Mouse (Mus musculus): ENCODE data around the gene Hoxa6.

The Hoxa6 gene

DNA sequence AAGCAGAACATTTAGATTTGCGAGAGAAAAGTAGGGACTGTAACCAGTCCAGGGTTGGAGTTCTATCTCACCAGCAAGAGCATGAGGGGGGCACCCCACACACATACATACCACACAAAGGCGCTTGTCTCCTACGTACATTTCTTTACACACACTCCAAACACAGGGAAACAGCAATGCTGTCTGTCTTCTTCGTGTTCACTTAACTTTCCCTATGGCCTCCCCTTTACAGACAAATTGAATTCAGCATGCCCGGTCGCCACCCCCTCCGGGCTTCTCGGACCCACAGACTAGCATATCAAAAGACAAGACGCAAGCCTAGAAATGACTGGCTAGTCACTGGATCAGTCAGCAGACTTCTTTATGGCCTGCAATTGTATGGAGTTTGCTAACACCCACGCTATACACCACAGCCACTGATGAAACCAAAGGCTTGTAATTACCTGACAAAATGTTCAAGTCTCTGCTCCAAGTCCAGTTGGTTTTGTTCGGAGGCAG lies 28.3 kb downstream of the Hoxa6 start:
- DNase-seq (ENCODE audit: low read depth, low spot score) = no peak

DNA sequence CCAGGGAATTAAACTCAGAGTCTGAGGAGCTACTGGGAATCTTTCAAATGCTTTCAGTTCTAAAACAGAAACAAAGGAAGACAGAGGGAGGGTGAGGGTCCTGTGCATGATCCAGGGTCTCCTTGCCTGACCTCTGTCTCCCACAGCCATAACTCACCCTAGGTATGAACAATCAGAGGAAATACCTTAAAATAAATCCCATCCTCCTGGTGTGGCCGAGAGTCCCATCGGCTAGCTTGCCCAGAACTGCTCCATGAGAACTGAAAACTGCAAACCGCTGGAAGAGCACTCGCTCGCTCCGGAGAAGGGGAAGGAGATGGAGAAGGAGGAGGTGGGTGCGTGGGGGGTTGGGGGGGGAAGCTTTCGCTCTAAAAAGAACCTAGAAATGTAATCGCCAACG lies 28.8 kb downstream of the Hoxa6 start:
- no peak for DNase-seq (ENCODE audit: low read depth, low spot score)

DNA sequence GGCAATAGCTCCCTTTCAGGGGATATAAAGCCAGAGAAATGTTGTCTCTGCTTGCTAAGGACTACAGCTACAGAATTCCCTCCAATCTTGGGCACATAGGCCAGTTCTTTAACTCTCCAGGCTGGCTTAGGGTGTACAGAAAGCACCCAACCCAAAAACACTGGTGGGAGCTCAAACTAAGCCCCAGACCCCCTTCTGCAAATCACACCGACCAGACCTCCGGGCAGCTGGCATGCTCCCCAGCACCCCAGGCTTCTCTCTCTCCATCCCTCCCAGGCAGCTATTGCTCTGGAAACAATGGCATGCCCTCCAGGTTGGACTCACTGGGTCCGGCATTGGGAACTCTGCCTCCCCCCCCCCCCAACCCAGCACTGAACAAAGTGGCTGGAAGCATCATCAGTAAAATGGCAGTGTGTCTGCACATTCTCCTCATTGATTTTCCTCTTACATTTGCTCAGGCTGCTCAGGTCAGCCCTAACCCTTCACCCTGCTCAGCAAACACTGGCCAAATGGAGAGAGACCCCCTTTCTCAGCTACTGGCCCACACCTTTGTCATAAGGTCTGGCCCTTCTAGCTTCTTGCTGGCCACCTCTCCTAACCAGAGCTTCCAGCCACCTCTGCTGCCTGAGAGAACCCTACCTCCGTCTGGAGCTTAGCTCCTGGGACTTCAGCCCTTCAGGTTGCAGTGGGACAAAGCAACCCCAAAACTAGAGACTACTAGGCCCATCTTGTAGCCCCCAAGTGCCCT lies 29.4 kb downstream of the Hoxa6 start:
- DNase-seq (ENCODE audit: low read depth, low spot score) = no peak

DNA sequence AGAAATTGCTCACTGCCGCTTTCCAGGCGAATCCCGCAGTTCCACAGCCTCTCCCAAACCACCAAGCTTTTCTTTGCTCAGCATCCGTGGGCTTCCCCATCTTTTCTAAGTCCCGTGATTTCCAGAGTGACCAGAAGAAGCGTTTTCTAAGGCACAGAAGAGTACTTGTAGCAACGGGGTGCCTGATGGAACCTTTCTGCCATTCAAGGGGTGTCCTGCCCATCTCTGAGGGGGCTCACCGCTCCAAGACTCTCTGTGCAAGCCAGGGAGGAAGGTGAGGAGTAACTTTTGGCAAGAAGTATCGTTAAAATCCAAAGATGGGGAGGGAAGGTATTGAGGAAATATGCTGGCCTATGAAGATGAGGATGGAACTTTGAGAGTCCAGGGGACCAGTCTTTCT lies 30.7 kb downstream of the Hoxa6 start:
- DNase-seq (ENCODE audit: low read depth, low spot score) = no peak

DNA sequence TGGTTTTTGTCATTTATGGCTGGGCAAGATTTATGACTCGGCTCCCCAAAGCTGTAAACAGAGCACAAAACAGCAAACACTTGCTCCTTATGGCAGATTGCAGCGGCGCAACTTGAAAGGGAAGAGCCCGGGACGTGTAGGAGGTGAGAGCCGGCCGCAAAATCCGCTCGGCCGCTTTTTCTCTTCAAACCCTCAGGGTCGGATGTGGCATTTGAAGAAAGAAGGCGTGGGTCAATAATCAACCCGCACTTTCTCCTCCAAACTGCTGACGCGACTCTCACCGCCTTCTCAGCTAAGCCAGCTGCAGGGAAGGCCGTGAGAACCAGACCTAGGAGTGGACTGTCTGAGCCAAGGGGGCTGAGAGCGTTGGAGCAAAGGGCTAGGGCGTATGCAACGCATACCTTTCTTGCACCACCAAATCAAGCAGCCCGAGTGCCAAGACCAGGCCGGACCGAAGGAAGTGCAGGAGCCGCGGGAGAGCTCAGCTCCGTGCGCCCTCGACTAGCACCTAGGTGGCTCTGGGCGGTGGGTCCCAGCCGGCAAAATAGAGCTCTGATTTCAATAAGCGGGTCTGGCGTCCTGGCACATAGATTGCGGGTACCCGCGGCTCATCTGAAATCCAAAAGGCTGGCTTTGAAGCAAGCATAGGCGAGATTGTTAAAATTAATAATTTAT lies 31.3 kb downstream of the Hoxa6 start, which contains the start of gene 5730596B20Rik:
Gene 5730596B20Rik (plus strand): TSS at position 438 of the 675 bp plus-strand sequence.
- DNase-seq (ENCODE audit: low read depth, low spot score) = no peak

DNA sequence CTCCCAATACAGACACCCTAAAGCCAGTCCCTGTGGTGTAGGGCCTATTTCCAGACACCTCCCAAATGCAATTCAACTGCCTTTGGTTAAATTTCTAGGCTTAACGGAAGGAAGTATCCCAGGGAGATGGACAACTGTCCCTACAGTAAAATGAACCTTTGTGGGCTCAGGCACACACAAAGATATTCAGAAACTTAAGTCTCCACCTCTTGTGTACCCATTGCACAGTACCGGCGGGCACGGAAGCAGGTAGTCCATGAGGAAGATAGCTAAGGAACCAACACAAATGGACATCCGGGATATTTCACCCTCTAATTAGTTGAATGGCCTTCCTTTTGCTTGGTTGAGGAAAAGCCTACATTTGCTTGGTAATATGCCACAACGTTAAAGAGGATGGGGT lies 32.1 kb downstream of the Hoxa6 start:
- no peak for DNase-seq (ENCODE audit: low read depth, low spot score)

DNA sequence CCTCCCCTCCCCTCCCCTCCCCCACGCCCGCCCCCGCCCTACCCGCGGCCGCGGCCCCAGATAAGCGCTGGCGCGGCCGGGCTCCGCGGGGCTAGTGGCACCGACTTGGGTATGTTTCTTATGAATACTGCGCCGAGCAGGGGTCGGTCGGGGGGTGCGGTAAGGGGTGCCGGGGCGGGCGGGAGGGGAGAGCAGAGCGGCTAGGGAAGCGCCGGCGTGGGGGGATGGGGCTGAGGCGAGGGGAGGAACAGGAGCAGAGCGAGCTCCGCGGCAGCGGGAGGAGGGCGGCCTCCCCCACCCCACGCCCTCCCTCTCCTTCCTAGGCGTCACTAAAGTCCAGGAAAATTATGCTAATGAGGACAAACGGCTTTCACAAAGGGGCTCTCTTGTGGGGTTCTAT lies 32.7 kb downstream of the Hoxa6 start:
- no peak for DNase-seq (ENCODE audit: low read depth, low spot score)

DNA sequence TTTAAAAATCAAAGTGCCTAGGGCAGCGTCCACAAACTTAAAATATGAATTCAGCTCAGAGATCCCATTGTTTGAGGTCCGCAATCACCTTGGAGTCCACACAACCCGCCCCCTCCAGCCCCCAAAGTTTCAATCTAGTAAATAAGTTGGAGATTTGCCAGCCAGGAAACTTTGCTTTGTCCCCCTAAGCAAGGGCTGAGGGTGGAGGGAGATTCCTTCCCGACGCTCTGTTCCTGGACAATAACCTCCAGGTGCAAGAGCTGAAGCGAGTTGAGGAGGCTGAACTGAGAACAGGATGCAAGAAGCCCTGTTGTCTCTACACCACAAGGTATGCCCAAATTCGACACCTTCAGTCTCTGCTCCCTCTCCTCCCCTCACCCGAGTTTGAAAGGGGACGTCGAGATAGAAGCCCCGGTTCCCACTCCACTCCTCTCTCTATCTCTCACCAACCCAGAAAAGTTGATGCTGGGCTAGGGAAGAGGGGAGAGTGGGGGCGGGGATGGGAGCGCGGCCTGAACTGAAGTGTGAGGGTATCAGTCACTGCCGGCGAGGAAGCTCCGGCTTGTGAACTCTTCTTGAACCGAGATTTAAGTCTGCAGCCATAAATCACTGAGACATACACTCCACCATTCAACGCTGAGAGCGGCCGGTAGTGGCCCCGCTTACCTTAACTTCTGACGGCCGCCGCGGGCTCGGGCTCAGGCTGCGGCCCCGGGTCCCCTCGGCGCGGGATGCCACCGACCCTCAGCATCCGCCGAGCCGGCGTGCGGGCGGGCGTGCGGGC lies 33.4 kb downstream of the Hoxa6 start:
- no peak for DNase-seq (ENCODE audit: low read depth, low spot score)

DNA sequence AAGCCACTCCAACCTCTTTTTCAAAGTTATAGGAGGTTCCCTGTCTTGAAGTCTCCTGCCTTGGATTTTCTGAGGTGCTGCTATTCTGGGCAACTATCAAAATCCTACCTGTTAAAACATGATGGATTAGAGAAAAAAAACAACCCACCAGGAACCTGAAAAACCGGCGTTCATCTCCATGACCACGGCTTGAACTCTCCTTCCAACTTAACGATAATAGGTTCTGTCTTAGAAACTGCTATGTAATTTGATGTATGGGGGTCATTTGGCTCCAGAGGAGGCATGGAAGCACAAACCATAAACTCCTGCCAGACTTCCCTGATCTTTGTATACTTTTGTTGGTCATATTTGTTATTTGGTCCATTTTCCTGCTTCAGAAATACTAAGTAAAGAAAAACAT lies 34.9 kb downstream of the Hoxa6 start:
- DNase-seq (ENCODE audit: low read depth, low spot score) = no peak

DNA sequence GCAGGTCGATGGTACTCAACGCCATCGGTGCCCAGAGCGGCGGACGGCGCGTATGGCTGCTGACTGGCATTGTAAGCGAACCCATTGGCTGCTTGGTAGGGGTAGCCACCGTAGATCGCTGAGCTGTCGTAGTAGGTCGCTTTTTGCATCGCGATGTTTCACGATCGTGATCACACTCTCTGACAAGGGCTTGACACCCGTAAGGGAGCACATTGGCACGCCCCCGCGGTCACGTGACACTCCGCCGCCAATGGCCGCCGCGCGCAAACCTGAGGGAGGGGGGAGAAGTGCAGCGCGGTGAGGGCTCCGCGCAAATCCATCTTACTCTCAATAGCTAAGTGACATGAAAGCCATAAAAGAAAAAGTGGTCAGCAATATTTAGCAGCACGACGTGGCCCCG lies 36.0 kb downstream of the Hoxa6 start:
- no peak for DNase-seq (ENCODE audit: low read depth, low spot score)

DNA sequence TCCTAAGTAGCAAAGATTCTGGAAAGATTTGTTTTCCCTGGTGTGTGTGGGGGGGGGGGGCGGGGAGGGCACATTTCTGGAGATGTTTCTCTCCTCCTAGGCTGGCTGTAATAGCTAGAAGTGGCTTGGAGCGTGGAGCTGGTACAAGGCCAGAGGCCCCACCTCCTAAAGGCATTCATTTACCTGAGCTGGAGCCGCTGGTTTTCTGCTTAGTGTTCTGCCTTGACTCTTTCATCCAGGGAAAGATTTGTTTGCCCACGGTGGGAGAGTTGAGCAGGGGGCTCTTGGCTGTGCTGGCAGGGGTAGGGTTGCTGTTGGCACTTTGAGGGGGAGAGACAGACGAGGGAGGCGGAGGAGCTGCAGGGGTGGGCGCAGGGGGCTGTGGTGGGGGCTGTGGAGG lies 36.6 kb downstream of the Hoxa6 start:
- DNase-seq (ENCODE audit: low read depth, low spot score) = no peak

DNA sequence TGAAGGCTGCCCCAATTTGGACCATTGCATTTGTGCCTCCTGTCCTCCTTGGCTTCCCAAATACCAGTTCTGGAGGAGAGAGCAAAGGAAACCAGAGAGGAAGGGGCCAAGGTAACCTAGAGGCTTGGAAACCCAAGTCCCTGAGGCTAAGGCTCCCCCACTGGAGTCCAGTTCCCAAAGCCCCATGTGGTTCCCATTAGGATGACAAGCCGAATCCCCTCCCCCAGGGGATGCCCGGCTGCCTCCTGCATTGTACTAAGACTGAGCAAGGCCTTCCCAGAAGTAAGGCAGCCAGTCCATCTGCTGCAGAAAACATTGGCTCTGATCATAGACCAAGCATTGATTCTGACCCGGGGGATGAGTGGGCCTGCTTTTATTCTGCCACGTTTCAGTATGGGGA lies 37.2 kb downstream of the Hoxa6 start:
- no peak for DNase-seq (ENCODE audit: low read depth, low spot score)

DNA sequence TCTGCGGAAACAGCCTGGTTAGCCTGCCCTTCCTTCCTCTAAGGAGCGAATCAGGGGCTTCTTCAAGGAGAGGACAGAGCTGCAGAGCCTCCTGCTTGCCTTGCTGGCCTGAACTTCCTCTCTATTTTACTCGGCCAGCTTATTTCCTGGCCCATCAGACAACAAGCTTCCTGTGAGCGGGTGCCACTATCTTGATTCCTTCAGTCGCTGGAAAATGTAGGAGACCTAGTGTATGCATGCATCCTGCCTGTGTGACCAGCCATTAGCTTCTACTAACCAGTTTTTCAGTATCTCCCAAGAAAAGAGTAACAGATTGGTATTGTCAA lies 37.7 kb downstream of the Hoxa6 start:
- DNase-seq (ENCODE audit: low read depth, low spot score) = no peak

DNA sequence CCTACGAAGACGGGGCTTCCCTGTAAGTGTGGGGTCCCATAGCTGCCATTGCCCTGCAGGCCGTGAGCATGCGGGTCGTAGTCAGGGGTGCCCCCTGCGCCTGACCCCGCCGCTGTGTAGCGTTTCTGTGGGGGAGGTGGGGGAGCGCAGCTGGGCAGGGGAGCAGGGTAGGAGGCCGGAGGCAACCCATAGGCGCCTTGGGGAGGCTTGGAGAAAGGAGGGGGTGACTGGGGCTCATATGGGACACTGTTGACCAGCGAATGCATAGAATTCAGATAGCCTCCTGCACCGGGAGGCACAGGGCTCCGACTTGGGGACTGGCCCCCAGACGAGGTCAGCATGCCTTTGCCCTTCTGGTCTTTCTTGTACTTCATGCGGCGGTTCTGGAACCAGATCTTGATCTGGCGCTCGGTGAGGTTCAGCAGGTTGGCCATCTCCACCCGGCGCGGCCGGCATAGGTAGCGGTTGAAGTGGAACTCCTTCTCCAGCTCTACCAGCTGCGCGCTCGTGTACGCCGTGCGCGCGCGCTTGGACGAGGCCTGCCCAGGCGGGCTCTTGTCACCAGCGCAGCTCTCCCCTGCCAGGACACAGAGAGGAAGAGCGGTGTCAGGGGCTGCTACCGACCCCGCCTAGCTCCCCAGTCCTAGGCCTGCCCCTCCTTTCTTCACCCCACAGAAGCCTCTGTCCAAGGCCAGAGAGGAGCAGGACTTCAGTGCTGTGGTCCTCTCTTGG lies 38.2 kb downstream of the Hoxa6 start:
- no peak for DNase-seq (ENCODE audit: low read depth, low spot score)

DNA sequence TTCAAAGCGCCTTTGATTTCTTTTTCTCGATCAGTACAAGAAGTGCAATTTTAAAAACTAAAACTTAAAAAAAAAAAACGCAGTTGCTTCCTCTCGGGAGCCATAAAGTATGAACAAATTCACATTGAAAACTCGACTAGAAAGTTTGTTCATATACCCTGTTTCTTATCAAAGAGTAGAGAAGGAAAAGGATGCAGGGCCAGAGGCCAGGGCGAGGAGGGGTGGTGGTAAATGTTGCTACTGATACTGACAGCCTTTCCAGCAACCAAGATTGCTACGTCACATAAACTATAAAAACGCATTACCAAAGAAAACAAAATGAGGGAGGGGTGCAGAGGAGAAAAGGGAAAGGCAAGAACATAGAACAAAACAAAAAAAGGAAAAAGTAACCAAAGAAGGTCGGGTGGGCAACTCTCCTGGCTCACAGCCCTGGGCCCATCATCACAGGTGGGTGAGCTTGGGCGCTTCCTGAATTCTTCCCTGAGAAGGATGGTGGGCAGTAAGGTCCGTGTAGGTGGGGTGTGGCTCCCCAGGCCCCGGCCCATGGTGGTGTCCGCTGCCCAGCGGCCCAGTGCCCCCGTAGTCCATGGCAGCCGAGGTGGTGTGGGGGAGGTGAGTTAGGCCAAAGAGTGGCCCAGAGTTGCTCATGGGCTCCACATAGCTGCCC lies 38.9 kb downstream of the Hoxa6 start:
- DNase-seq (ENCODE audit: low read depth, low spot score) = no peak

DNA sequence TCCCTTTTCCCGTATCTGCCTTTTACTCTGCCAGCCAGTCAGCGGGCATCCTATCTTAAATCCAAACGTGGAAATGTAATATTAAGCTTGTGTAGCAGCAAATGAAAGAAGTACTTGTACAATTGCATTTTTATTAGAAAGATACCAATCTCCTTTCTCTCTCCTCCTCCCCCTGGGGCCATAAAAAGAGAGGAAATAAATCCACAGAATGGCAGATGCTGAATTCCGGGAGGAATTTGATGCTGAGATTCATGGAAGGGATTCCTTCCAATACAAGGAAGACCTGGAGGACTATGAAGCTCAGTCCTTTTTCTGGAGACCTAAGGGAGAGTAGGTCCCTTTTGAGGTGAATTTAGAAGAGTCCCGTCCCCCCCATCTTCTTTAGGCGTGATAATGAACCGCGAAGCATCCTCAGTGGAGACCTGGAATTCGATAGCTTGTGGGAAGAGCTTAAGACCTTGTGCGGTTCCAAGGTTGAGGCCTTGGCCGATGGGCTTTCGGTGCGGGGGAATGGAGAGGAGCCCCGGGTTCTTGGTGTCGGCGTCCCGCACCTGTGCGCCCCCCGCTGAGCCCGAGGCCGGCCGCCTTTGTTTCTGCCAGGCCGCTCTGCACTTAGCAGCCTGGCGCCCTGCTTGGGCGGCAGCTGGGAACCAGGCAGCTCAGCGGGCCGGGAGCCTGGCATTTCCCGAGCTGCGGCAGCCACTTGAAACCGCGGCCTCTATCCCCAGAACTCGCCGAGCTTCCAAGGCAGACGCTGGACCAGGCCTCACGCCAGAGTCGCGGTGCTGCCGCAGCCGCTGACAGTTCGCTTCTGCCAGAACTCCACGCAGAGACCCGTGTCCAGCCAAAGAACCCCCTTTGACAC lies 40.1 kb downstream of the Hoxa6 start:
- DNase-seq (ENCODE audit: low read depth, low spot score) = no peak

DNA sequence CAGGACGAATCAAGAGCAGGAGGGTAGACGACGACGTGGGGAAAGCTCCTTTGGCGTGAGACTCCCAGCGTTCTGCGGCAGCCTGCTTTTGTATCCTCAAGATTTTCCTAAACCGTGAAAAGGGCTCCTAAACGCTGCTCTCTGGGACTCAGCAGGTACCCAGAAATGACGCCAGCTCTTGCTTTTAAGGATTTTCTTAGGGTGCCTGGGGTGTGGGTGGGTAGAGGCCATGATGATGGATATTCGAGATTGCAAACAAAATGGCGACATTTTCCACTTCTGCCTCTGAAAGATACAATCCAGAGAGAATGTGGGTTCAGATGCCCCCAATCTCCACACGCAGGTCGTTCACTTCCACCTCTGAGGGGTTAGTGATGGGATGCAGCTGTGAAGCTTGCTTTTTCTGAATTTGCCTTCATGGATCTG lies 40.8 kb downstream of the Hoxa6 start:
- no peak for DNase-seq (ENCODE audit: low read depth, low spot score)

DNA sequence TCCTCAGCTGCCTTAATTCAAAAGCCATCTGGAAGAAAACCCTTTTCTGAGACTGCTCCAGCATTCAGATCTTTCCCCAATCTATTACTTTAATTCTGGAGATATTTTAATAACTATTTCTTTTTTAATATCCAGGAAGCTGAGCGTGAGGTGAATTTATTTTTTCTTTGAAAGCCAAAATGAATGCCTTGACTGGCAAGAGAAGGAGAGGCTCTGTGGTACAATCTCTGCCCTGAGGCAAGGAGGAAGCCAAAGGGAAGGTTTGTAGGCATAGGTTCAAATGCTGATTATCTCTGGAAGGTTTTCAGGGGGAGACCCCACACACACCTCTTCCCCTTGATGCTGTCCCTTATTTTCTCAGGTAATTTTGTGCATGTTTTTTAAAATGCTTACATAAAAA lies 41.3 kb downstream of the Hoxa6 start:
- DNase-seq (ENCODE audit: low read depth, low spot score) = no peak

DNA sequence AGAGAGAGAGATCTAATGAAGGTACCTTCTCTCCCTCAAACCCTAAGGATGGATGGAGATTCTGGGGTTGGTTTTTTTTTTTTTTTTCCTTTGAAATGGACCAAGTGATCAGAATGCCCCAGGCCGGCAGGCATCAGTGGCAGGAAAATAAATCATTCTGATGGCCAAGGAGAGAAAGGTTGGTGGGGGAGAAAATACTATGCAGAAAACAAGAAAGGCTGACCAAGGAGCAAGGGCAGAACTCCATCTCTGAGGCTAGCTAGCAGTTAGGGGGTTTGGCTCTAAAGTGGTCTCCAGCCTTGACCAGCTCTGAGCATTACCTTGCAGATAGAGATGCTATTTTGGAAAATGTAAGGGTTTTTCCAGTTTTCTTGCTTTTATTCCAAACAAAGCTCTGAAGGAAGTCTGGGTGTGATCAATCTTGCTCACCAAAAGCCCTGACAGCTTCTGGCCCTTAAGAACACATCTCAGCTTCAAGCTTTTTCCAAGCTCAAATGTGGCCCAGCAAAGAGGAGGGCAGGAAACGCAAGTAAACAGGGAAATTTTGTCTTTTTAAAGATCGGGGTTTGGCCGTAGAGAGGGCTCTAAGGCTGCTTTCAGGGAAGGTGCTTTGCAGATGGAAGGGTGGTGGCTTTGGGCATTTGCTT lies 42.0 kb downstream of the Hoxa6 start:
- DNase-seq (ENCODE audit: low read depth, low spot score) = no peak

Measured in c-Kit-negative CD71-positive TER-119-positive erythroid progenitor cells, embryonic 14.5 days (primary cell).